Mouse (Mus musculus): ENCODE results near the gene Gm13889. TPM values are rescaled to one million over a fixed set of nuclear protein-coding genes. Genes with fewer than 3 reads are reported as not detected.
A peak's percentile ranks its signal among the peaks of the same experiment; 100 is the strongest.

Gm13889 gene
- 12.3 and 15.7 TPM in 2 replicates for polyA plus RNA-seq (2012; rRNA removed)

DNA sequence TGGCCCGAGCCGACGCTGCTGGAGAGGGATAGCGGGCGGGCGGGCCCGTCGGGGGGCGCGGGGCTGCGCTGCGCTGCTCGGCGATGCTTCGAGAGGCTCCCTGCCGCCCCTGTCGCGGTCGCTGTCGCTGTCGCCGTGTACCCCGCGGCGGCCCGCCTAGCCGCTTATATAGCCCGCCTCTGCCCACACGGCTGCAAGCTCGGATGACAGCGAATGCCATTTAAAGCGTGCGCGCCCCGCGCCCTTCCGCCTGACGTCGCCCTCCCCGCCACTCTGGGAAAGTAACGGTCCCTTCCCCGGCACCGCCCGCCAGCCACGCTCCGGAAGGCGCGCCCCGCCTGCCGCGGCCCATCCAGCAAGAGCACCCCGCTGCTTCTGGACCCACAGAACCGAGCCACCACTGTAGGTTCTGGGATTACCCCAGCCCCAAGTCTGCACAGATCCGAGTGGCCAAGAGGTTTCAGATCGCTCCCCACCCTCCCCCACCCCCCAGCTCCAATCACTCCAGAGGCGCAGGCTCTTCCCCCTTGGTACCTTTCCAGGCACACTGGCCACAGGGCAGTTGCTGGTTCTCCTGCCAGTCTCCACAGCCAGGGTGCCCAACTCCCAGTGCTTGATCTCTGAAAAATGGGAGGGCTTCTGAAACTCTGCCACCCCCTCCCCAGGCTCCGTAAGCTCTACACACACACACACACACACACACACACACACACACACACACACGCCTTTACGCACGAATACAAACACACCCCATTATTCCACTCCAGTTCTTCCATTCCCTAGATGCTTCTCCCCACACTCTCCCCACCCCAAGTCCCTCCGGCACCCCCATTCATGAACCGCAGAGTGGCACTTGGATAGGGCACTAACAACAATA is at the start of gene Gm13889:
TSS of gene Gm13889 (minus strand) at position 294 of the 877 bp plus-strand sequence.
- peaks cover 18% of the 10 kb centered on the region for H3K27me3 ChIP-seq (ENCODE audit: control insufficient read depth, insufficient read depth, low read length)
- no peaks in the 10 kb centered on the region for H3K36me3 ChIP-seq (ENCODE audit: control insufficient read depth, insufficient read depth, low read length)
- no peak within 1 kb of the TSS for H3K27ac ChIP-seq (ENCODE audit: insufficient read depth, low read length)
- 10% methylated on average over 60 of the region's 62 CpGs for WGBS
- DNase-seq (ENCODE audit: low read depth in 1 of 2, low spot score in 2 of 2) = no peak
- H3K4me3 ChIP-seq (ENCODE audit: extremely low read depth, insufficient read depth, insufficient read length) = peak within 1 kb of the TSS; percentile 31; the same call in 1 of the 2 replicates
- H3K4me1 ChIP-seq (ENCODE audit: control insufficient read depth, insufficient read depth, insufficient read length) = peaks cover 3% of the 10 kb centered on the region; the same call in 1 of the 2 replicates
- TF ChIP-seq POLR2A (IDR thresholded peaks at IDR 0.05; ENCODE audit: low read depth, low read length) = no peak
- no peak for TF ChIP-seq CTCF (IDR thresholded peaks at IDR 0.05; ENCODE audit: extremely low read depth, insufficient read depth, insufficient read length, insufficient replicate concordance)

DNA sequence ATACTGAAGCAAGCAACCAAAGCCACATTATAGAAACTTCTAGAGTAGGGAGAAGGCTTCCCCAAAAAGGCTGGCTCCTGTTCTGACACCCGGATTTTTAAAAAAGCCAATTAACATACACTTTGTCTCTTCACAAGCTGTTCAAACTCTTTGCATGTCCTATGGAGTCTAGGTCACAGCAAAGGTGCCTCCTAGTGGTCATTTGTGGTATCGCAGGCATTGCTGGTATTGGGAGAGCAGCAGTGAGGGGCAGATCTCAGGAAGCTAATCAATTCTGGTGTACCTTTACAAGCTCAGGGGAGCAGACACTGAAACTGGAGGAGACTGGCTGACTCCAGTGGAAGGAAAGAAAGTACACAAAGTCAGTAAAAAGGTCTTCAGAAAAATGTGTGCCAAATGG is 45.3 kb upstream of the Gm13889 start:
- no peaks in the 10 kb centered on the region for H3K4me1 ChIP-seq (ENCODE audit: control insufficient read depth, insufficient read depth, insufficient read length)
- peaks cover 36% of the 10 kb centered on the region for H3K36me3 ChIP-seq (ENCODE audit: control insufficient read depth, insufficient read depth, low read length)
- 5% methylated on average over 2 of the region's 2 CpGs for WGBS
- H3K4me3 ChIP-seq (ENCODE audit: extremely low read depth, insufficient read depth, insufficient read length) = no peak overlapping the region
- H3K27ac ChIP-seq (ENCODE audit: insufficient read depth, low read length) = no peak overlapping the region
- H3K27me3 ChIP-seq (ENCODE audit: control insufficient read depth, insufficient read depth, low read length) = no peaks in the 10 kb centered on the region
- DNase-seq (ENCODE audit: low read depth in 1 of 2, low spot score in 2 of 2) = peak; percentile 27 to 76
- TF ChIP-seq POLR2A (IDR thresholded peaks at IDR 0.05; ENCODE audit: low read depth, low read length) (no peak), CTCF (IDR thresholded peaks at IDR 0.05; ENCODE audit: extremely low read depth, insufficient read depth, insufficient read length, insufficient replicate concordance) (peak; percentile 69; the same call in 1 of the 2 replicates)

DNA sequence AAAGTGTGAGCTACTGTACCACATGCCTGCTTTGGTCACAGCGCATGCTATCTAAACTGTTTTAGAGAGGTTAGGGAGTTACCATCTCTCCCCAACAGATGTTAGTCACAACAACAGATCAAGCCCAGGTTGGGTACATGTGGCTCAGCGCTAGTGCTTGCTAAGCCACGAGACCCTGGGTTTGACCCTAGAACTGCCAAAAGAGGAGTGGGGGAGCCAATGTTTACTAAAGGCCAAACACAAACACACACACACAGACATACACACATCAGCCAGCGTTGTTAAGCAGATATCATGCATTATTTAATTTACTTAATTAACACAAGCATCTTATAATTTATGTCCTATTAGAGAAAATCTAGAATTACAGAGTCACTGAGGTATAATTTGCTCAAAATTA is 44.9 kb upstream of the Gm13889 start:
- DNase-seq (ENCODE audit: low read depth in 1 of 2, low spot score in 2 of 2) = no peak
- H3K36me3 ChIP-seq (ENCODE audit: control insufficient read depth, insufficient read depth, low read length) = peaks cover 36% of the 10 kb centered on the region
- H3K4me3 ChIP-seq (ENCODE audit: extremely low read depth, insufficient read depth, insufficient read length) = no peak overlapping the region
- no peaks in the 10 kb centered on the region for H3K4me1 ChIP-seq (ENCODE audit: control insufficient read depth, insufficient read depth, insufficient read length)
- TF ChIP-seq POLR2A (IDR thresholded peaks at IDR 0.05; ENCODE audit: low read depth, low read length) (no peak), CTCF (IDR thresholded peaks at IDR 0.05; ENCODE audit: extremely low read depth, insufficient read depth, insufficient read length, insufficient replicate concordance) (no peak)
- WGBS = 90% methylated on average over 4 of the region's 4 CpGs
- H3K27me3 ChIP-seq (ENCODE audit: control insufficient read depth, insufficient read depth, low read length) = no peaks in the 10 kb centered on the region
- no peak overlapping the region for H3K27ac ChIP-seq (ENCODE audit: insufficient read depth, low read length)

DNA sequence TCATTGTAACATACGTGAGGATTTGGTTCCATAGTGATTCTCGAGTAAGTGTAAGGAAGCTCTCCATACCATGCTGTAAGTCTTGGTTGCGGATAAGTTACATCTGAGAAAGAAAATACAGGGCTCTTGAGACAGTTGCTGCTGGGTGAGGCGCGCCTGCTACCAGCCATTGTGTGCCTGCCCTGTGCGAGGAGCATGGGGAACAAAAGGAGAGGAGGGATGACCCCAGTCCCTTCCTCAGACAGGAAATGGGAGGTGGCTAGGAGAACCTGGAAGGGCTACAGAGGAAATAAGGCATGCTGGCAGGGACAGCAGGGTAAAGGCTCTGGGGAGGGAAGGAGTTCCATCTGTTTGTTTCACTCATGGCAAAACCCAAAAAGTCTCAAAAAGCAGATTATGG is 44.4 kb upstream of the Gm13889 start:
- H3K4me1 ChIP-seq (ENCODE audit: control insufficient read depth, insufficient read depth, insufficient read length) = no peaks in the 10 kb centered on the region
- TF ChIP-seq CTCF (IDR thresholded peaks at IDR 0.05; ENCODE audit: extremely low read depth, insufficient read depth, insufficient read length, insufficient replicate concordance) = no peak
- TF ChIP-seq POLR2A (IDR thresholded peaks at IDR 0.05; ENCODE audit: low read depth, low read length) = no peak
- no peak overlapping the region for H3K27ac ChIP-seq (ENCODE audit: insufficient read depth, low read length)
- no peaks in the 10 kb centered on the region for H3K27me3 ChIP-seq (ENCODE audit: control insufficient read depth, insufficient read depth, low read length)
- WGBS = 93% methylated on average over 6 of the region's 6 CpGs
- H3K4me3 ChIP-seq (ENCODE audit: extremely low read depth, insufficient read depth, insufficient read length) = no peak overlapping the region
- DNase-seq (ENCODE audit: low read depth in 1 of 2, low spot score in 2 of 2) = no peak
- peaks cover 35% of the 10 kb centered on the region for H3K36me3 ChIP-seq (ENCODE audit: control insufficient read depth, insufficient read depth, low read length)

DNA sequence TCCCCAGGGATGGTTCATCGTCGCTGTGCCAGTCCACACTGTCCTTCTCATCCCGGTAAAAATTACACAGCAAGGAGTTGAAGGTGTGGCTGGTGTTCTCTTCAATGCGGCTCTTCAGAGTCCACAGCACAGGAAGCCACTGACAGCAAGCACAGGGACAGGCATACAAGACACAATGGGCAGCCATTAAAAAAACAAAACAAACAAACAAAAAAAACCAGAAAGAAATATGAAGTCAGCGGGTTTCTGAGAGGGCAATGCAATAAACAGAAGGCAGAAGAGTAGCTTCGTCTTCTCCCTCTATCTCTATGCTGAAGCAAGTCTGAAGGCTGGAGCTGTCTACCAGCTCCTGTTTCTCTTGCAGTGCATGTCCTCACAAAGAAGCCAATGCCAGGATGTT is 39.3 kb upstream of the Gm13889 start, which contains the start of gene Gm27027:
TSS of gene Gm27027 (minus strand) at position 101 of the 400 bp plus-strand sequence.
- H3K36me3 ChIP-seq (ENCODE audit: control insufficient read depth, insufficient read depth, low read length) = peaks cover 52% of the 10 kb centered on the region
- H3K4me1 ChIP-seq (ENCODE audit: control insufficient read depth, insufficient read depth, insufficient read length) = no peaks in the 10 kb centered on the region
- H3K27me3 ChIP-seq (ENCODE audit: control insufficient read depth, insufficient read depth, low read length) = no peaks in the 10 kb centered on the region
- no peak within 1 kb of the TSS for H3K27ac ChIP-seq (ENCODE audit: insufficient read depth, low read length)
- TF ChIP-seq POLR2A (IDR thresholded peaks at IDR 0.05; ENCODE audit: low read depth, low read length) (no peak), CTCF (IDR thresholded peaks at IDR 0.05; ENCODE audit: extremely low read depth, insufficient read depth, insufficient read length, insufficient replicate concordance) (no peak)
- 92% methylated on average over 6 of the region's 6 CpGs for WGBS
- DNase-seq (ENCODE audit: low read depth in 1 of 2, low spot score in 2 of 2) = no peak
- H3K4me3 ChIP-seq (ENCODE audit: extremely low read depth, insufficient read depth, insufficient read length) = no peak within 1 kb of the TSS

DNA sequence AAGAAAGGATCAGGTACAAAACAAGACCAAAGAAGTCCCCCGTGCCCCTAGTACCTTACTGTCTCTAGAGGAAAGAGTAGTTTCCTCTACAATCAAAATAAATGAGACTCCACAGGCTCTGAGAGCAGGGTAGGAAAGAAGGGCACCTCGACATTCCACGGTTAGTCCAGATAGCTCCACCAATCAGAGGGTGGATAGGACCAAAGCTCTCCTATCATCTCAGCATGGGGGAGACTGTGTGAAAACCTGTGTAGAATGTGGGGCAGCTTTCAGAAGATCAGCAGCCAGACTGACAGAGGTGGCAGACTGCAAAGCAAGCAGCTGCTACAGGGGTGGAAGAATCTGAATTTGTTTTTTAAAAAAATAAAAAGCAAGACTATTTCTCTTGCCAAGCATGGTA is 35.8 kb upstream of the Gm13889 start:
- Histone ChIP-seq H3K27ac (ENCODE audit: insufficient read depth, low read length) (no peak overlapping the region), H3K4me1 (ENCODE audit: control insufficient read depth, insufficient read depth, insufficient read length) (no peaks in the 10 kb centered on the region), H3K36me3 (ENCODE audit: control insufficient read depth, insufficient read depth, low read length) (peaks cover 48% of the 10 kb centered on the region), H3K4me3 (ENCODE audit: extremely low read depth, insufficient read depth, insufficient read length) (no peak overlapping the region), H3K27me3 (ENCODE audit: control insufficient read depth, insufficient read depth, low read length) (no peaks in the 10 kb centered on the region)
- WGBS = 88% methylated on average over 3 of the region's 3 CpGs
- no peak for DNase-seq (ENCODE audit: low read depth in 1 of 2, low spot score in 2 of 2)
- no peak for TF ChIP-seq POLR2A (IDR thresholded peaks at IDR 0.05; ENCODE audit: low read depth, low read length)
- no peak for TF ChIP-seq CTCF (IDR thresholded peaks at IDR 0.05; ENCODE audit: extremely low read depth, insufficient read depth, insufficient read length, insufficient replicate concordance)

DNA sequence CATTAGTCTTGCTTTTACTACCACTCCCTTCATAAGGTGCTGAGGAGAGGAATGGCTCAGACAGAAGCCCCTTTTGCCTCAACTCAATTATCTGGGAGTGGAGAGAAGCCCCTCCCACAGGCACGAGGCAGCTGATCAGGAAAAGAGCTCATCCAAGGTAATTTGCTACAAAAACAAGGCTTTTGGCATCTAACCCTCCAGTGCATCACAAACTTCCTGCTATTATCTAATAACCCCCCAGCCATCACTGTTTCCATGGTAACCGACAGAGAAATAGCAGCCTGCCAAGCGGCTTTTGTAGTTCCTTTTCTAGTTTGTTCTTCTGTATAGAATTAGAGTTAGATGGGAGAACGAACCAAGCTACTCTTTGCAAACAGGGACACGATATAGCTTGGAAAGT is 35.3 kb upstream of the Gm13889 start:
- TF ChIP-seq POLR2A (IDR thresholded peaks at IDR 0.05; ENCODE audit: low read depth, low read length) (no peak), CTCF (IDR thresholded peaks at IDR 0.05; ENCODE audit: extremely low read depth, insufficient read depth, insufficient read length, insufficient replicate concordance) (no peak)
- Histone ChIP-seq H3K27me3 (ENCODE audit: control insufficient read depth, insufficient read depth, low read length) (no peaks in the 10 kb centered on the region), H3K4me1 (ENCODE audit: control insufficient read depth, insufficient read depth, insufficient read length) (no peaks in the 10 kb centered on the region), H3K27ac (ENCODE audit: insufficient read depth, low read length) (no peak overlapping the region), H3K36me3 (ENCODE audit: control insufficient read depth, insufficient read depth, low read length) (peaks cover 45% of the 10 kb centered on the region), H3K4me3 (ENCODE audit: extremely low read depth, insufficient read depth, insufficient read length) (no peak overlapping the region)
- 77% methylated on average over 5 of the region's 5 CpGs for WGBS
- no peak for DNase-seq (ENCODE audit: low read depth in 1 of 2, low spot score in 2 of 2)

Data from spleen, adult 2 months (tissue).